Mouse (Mus musculus): ENCODE results near the gene Adamts13. TPM values are rescaled to one million over a fixed set of nuclear protein-coding genes. Genes with fewer than 3 reads are reported as not detected.

Adamts13 gene
- not detected in 2 replicates for polyA plus RNA-seq (2016; fragmentation: Nextera tagmentation; extraction: Ambion mirVana)

DNA sequence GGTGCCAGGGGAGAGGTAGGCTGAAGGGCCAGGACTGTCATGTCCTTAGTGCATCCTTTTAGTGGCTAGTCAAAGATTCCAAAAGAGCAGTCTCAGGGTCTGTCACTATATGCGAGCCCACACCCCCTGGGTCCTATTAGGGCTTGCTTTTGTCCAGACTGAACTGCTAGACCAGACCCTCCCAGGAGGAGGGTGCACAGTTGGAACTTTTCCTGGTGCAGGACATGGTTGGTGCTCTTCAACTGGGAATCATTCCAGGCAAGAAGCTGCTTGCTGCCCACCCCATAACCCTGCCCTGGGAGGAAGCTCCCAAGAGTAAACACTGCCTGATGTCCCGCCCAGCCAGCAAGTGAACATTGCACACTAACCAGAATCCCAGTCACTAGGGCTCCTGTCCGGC, at the start of gene Adamts13:
Adamts13 (plus strand) TSS at position 301 of the 400 bp plus-strand sequence.
- Histone ChIP-seq H3K4me3 (no peak within 1 kb of the TSS), H3K4me1 (no peaks in the 10 kb centered on the region), H3K27ac (no peak within 1 kb of the TSS), H3K9ac (no peak within 1 kb of the TSS), H3K27me3 (replicated peaks) (no peaks in the 10 kb centered on the region), H3K36me3 (no peaks in the 10 kb centered on the region), H3K9me3 (no peaks in the 10 kb centered on the region), H3K4me2 (replicated peaks) (no peak within 1 kb of the TSS)
- no peak for ATAC-seq (ENCODE audit: low FRiP score, low read depth)
- 70% methylated on average over 3 of the region's 3 CpGs for WGBS

DNA sequence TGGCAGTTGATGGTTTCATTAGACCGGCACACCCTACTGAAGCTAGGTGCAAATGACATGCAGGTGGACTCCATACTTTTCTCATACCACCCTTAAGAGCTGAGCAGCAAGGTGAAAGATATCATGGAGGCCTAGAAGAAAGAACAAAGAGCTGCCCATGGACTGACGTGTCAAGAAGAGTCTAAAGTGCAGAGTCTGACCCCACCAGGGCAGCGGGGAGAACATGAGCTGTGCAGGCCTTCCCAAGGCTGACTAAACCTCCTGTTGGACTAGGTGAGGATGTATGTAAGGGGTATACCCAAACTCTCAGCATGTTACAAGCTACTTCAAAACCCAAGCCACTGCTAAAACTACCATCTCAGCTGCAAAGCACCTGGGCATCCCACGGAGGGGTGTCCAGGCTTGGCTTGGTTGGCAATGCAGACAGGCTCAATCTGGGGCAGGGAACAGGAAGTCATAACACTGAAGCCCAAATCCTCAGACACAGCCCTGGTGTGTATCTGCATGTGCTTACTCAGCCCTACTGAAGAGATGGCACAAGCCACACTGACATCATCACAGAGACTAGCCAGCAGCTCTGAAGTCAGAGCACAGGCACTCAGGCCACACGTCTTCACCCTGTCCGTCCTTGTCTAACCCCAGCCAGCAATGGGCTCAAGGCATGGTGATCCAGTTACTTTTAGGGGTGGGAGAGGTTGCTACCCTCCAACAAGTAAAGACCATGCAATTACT, 45.3 kb upstream of the Adamts13 start:
- no peak overlapping the region for H3K4me2 ChIP-seq (replicated peaks)
- no peak for ATAC-seq (ENCODE audit: low FRiP score, low read depth)
- peaks cover 20% of the 10 kb centered on the region for H3K4me1 ChIP-seq
- no peak overlapping the region for H3K4me3 ChIP-seq
- no peak overlapping the region for H3K9ac ChIP-seq
- no peak overlapping the region for H3K27ac ChIP-seq
- no peaks in the 10 kb centered on the region for H3K27me3 ChIP-seq (replicated peaks)
- H3K9me3 ChIP-seq, result no peaks in the 10 kb centered on the region
- H3K36me3 ChIP-seq, result peaks cover 64% of the 10 kb centered on the region
- 93% methylated on average over 6 of the region's 6 CpGs for WGBS

DNA sequence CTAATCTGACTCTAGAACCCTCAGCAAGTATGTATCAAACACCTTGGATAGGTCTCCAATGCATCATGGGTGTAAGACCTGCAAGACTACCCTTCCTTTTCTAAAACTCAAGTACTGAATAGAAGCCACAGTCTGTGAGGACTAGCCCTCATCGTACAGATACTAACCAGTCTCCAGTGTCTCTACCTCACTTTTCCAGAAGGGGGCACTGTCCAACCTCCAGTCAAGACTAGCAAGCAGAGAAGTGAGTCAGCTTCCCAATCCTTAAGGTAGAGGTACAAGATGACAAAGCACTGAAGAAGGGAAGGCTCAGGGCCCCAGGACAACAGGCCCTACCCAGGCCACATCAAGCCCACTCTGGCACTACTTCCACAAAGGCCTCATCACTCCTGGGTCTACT, 42.8 kb upstream of the Adamts13 start:
- Histone ChIP-seq H3K9me3 (no peaks in the 10 kb centered on the region), H3K9ac (no peak overlapping the region), H3K36me3 (peaks cover 40% of the 10 kb centered on the region), H3K27me3 (replicated peaks) (no peaks in the 10 kb centered on the region), H3K27ac (no peak overlapping the region), H3K4me1 (peaks cover 20% of the 10 kb centered on the region), H3K4me3 (no peak overlapping the region), H3K4me2 (replicated peaks) (no peak overlapping the region)
- 51% methylated on average over 1 of the region's 1 CpGs for WGBS
- no peak for ATAC-seq (ENCODE audit: low FRiP score, low read depth)

DNA sequence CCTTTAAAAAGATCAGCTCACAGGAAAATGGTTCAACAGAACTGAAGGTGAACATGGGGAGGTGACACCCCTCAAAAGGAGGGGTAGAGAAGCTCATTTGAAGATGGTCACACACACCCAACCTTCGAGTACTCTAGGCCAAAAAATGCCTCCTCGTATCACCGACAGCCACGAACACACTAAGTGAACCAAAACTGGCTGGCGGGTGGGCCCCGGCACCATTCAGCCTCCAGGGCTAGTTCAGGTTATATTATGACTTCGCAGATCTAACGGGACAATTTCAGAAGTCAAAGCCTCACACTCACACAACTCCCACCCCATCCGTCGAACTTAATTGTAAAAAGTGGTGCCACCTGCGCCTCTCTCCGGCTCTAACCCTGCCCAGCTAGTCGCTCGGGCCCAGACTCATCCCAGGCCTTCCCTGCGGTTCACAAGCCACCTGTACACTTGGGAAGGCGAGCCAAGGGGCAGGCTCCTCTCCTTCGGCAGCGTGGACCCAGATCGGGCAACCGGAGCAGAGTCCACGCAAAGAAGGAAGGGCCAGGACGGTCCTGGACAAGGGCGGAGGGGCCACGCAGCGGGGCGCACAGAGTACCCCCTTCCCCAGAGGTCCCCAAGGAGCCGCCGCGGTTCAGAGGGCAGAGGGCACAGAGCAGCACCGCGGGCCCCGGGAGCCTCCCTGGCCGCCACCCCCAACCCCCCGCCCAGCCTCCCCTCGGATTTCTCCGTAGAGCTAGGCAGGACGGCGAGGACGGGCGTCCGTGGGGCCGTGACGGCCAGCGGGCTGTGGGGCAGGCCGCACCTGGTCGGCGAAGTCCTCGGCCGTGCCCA, 40.5 kb upstream of the Adamts13 start:
- peak overlapping the region; percentile 71 for H3K4me2 ChIP-seq (replicated peaks)
- WGBS, result 2% methylated on average over 48 of the region's 49 CpGs
- H3K9ac ChIP-seq, result peak overlapping the region; percentile 97
- peak overlapping the region; percentile 96 for H3K4me3 ChIP-seq
- no peaks in the 10 kb centered on the region for H3K9me3 ChIP-seq
- H3K4me1 ChIP-seq, result peaks cover 20% of the 10 kb centered on the region
- no peaks in the 10 kb centered on the region for H3K27me3 ChIP-seq (replicated peaks)
- peak overlapping the region; percentile 57 for H3K27ac ChIP-seq
- peak; percentile 13 for ATAC-seq (ENCODE audit: low FRiP score, low read depth)
- H3K36me3 ChIP-seq, result peaks cover 22% of the 10 kb centered on the region; the same call in 1 of the 2 replicates

DNA sequence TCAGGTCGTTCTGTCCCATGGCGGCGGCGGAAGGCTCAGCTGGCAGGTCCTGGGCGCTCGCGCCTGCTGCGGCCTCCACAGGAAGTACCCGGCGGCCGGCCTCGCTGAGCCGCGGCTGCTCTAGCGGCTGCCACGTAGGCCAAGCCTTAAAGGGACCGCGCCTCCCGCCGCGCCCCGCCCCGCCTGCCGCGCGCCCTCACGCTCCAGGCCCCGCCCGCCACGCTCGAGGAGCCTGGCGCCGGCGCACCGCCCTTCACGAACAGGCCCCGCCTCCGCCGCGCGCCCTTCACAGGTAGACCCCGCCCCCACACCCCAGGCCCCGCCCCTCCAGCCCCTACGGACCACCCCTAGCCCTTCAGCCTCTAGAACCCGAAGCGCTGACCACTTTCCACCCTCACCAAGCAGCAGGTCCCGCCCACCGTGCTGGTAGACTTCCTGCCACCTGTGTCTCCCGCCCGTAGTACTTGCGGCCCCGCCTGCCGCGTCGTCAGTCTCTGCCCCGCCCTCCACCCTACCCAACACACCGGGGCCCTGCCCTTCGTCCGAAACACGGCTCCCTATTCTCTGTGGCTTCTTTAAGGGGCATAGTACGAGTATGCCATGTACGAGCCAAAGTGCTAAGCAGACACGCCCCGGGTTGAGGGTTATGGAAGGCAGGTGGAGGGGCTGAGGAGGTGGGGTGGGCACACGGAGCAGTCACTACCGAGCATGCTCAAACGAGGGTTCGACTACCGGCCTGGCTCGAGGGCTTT, 39.7 kb upstream of the Adamts13 start, which contains the start of the genes Surf4 and Stkld1:
Surf4 (minus strand) TSS at position 625 of the 752 bp plus-strand sequence.
Stkld1 (plus strand) TSS at position 744 of the 752 bp plus-strand sequence.
- Histone ChIP-seq H3K4me1 (peaks cover 20% of the 10 kb centered on the region), H3K4me3 (peak within 1 kb of the TSS; percentile 96), H3K27me3 (replicated peaks) (no peaks in the 10 kb centered on the region), H3K9me3 (no peaks in the 10 kb centered on the region), H3K4me2 (replicated peaks) (peak within 1 kb of the TSS; percentile 71), H3K27ac (peak within 1 kb of the TSS; percentile 57), H3K36me3 (peaks cover 22% of the 10 kb centered on the region; the same call in 1 of the 2 replicates), H3K9ac (peak within 1 kb of the TSS; percentile 97)
- ATAC-seq (ENCODE audit: low FRiP score, low read depth), result peak; percentile 97
- WGBS, result under 1% methylated on average over 70 of the region's 70 CpGs

DNA sequence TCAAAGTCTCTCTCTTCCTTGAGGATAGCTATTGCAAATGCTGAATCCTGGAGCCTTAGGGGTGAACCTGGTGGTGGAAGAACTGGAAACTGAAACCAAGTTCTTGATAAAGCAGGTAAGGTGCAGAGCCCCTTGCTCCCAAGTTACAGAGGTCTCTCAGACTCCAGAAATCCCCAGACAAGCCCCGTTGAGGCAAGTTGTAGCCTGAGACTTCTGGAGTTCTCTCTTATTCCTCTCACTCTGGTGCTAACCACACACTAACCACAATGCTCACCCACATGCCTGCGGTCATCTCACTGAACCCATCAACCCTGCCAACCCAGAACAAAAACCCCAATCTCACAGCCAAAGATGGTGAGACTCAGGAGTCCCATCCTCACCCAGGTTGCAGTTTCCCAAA, 37.9 kb upstream of the Adamts13 start:
- Histone ChIP-seq H3K4me2 (replicated peaks) (no peak overlapping the region), H3K4me3 (no peak overlapping the region), H3K9ac (no peak overlapping the region), H3K27me3 (replicated peaks) (no peaks in the 10 kb centered on the region), H3K9me3 (no peaks in the 10 kb centered on the region), H3K4me1 (peaks cover 20% of the 10 kb centered on the region), H3K27ac (no peak overlapping the region), H3K36me3 (peaks cover 8% of the 10 kb centered on the region; the same call in 1 of the 2 replicates)
- 91% methylated on average over 2 of the region's 2 CpGs for WGBS
- ATAC-seq (ENCODE audit: low FRiP score, low read depth), result no peak

DNA sequence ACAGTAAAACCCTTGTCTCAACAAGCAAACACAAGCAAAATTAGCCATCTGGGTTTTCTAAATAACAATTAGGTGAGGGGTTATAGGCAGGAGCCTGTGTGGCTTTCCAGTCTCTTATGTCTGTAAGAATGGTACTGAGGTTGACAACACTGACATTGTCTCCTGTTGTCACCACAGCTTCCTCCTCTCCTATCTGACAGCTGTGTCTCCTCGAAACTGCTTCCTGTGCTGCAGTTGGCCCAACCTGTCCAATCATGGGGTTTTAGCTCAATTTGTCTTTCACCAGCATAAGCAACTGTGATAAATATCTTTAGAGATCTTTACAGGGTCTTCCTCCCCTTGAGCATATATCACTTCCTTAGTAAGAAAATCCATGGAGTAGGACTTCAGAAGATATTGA, 36.8 kb upstream of the Adamts13 start:
- Histone ChIP-seq H3K4me3 (no peak overlapping the region), H3K9ac (no peak overlapping the region), H3K4me2 (replicated peaks) (no peak overlapping the region), H3K36me3 (no peaks in the 10 kb centered on the region), H3K4me1 (peaks cover 12% of the 10 kb centered on the region), H3K9me3 (no peaks in the 10 kb centered on the region), H3K27ac (no peak overlapping the region), H3K27me3 (replicated peaks) (no peaks in the 10 kb centered on the region)
- no peak for ATAC-seq (ENCODE audit: low FRiP score, low read depth)
- WGBS, result 75% methylated on average over 1 of the region's 1 CpGs

DNA sequence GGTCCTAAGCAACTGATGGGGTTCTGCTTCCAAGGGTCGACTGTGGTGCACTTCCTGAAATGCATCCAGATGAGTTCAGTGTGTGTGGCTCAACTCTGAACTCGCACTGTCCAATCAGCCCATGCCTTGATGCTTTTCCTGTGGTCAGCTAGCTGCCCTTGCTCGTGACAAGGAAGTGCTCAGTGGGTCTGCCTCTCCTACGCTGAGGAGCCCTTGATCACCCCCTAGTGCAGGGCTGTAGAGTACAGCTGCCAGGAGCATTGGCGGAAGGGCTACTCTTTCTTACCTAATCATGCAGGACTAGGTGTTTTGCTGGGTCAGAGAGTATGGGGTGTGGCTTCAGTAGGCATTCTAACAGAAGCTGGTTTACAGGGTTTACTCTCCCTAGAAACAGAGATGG, 31.7 kb upstream of the Adamts13 start:
- H3K27me3 ChIP-seq (replicated peaks), result no peaks in the 10 kb centered on the region
- no peaks in the 10 kb centered on the region for H3K4me1 ChIP-seq
- no peak overlapping the region for H3K9ac ChIP-seq
- no peak overlapping the region for H3K27ac ChIP-seq
- no peak overlapping the region for H3K4me3 ChIP-seq
- WGBS, result 49% methylated on average over 5 of the region's 5 CpGs
- H3K36me3 ChIP-seq, result peaks cover 2% of the 10 kb centered on the region; the same call in 1 of the 2 replicates
- no peak for ATAC-seq (ENCODE audit: low FRiP score, low read depth)
- no peaks in the 10 kb centered on the region for H3K9me3 ChIP-seq
- no peak overlapping the region for H3K4me2 ChIP-seq (replicated peaks)

DNA sequence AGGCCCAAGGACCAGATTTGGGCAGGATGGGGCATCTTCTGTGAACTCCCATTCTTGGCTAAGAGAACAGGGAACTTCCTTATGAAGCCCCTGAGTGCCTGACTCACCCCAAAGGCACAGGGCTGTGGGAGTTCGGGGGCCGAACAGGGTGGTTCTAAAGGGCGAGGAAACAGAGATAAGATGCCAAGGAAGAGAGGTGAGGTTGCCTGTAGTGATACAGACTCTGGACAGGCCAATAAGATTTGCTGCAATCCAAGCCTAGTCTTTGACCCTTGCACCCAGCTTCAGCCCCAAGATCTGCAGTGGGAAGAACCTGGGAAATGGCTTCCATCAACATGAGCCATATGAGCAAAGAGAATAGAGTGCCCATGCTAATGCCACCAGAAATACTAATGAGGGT, 30.0 kb upstream of the Adamts13 start:
- ATAC-seq (ENCODE audit: low FRiP score, low read depth), result no peak
- Histone ChIP-seq H3K4me3 (no peak overlapping the region), H3K36me3 (peaks cover 7% of the 10 kb centered on the region; the same call in 1 of the 2 replicates), H3K4me2 (replicated peaks) (no peak overlapping the region), H3K4me1 (no peaks in the 10 kb centered on the region), H3K27me3 (replicated peaks) (no peaks in the 10 kb centered on the region), H3K27ac (no peak overlapping the region), H3K9ac (no peak overlapping the region), H3K9me3 (no peaks in the 10 kb centered on the region)
- WGBS, result 89% methylated on average over 3 of the region's 3 CpGs

DNA sequence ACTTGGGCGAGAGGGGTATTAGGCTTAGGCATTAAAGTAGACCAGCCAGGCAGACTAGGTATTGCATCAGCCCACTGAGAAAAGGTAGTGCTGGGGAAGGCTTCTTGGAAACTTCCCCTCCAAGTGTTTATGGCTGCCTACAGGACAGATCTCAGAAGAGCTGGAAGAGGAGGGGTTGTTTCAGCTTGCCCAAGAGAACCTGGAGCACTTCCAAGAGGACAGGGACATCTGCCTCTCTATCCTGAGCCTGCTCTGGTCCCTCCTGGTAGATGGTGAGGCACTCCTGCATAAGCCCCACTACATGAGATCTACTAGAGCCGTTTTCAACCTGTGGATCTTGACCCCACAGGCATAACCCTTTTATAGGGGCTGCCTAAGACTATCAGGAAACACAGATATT, 22.8 kb upstream of the Adamts13 start:
- no peak for ATAC-seq (ENCODE audit: low FRiP score, low read depth)
- Histone ChIP-seq H3K27me3 (replicated peaks) (no peaks in the 10 kb centered on the region), H3K36me3 (peaks cover 55% of the 10 kb centered on the region), H3K4me1 (no peaks in the 10 kb centered on the region), H3K9me3 (no peaks in the 10 kb centered on the region), H3K4me2 (replicated peaks) (no peak overlapping the region), H3K4me3 (no peak overlapping the region), H3K9ac (no peak overlapping the region), H3K27ac (no peak overlapping the region)
- 88% methylated on average over 2 of the region's 2 CpGs for WGBS

DNA sequence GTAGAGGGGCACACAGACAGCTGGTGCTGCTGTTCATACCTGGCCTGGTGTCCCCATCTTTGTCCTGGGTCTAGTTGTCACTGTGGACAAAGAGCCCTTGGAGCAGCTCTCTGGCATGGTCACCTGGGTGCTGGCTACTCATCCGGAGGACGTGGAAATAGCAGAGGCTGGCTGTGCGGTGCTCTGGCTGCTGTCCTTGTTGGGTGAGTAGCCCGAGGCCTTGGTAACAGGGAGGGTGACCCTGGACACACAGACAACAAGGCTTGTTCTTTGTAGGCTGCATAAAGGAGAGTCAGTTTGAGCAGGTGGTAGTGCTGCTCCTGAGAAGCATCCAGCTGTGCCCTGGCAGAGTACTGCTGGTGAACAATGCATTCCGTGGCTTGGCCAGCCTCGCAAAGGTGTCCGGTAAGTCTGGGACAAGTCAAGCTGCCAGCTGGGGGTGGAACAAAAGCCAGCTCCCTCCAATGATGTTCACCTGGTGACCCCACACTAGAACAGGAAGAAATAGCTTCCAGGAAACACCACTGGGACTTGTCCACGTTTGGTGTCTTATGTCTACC, 21.8 kb upstream of the Adamts13 start:
- WGBS, result 92% methylated on average over 8 of the region's 8 CpGs
- H3K4me3 ChIP-seq, result no peak overlapping the region
- no peaks in the 10 kb centered on the region for H3K9me3 ChIP-seq

More for the DNA sequence above, 21.8 kb upstream of the Adamts13 start:
- ATAC-seq (ENCODE audit: low FRiP score, low read depth), result no peak
- H3K27ac ChIP-seq, result no peak overlapping the region
- peaks cover 64% of the 10 kb centered on the region for H3K36me3 ChIP-seq
- no peaks in the 10 kb centered on the region for H3K4me1 ChIP-seq
- H3K4me2 ChIP-seq (replicated peaks), result no peak overlapping the region
- no peaks in the 10 kb centered on the region for H3K27me3 ChIP-seq (replicated peaks)
- H3K9ac ChIP-seq, result no peak overlapping the region
